Mouse (Mus musculus): ENCODE results near the gene Dab2ip. TPM values are rescaled to one million over a fixed set of nuclear protein-coding genes. Genes with fewer than 3 reads are reported as not detected.
A peak's percentile ranks its signal among the peaks of the same experiment; 100 is the strongest.

Gene Dab2ip
- polyA plus RNA-seq, 1 experiment from 2014 or later, result 66.6 TPM

GRCm38 (mm10) chr2:35619532-35619931 is 61.5 kb downstream of the Dab2ip start:
- no peaks in the 10 kb centered on the region for H3K9me3 ChIP-seq
- peaks cover 55% of the 10 kb centered on the region for H3K4me1 ChIP-seq
- H3K36me3 ChIP-seq, result no peaks in the 10 kb centered on the region
- WGBS, result 46% methylated on average over 2 of the region's 2 CpGs
- H3K9ac ChIP-seq (replicated peaks), result no peak overlapping the region
- H3K4me3 ChIP-seq, result no peak overlapping the region
- no peak for ATAC-seq (replicated peaks)
- no peaks in the 10 kb centered on the region for H3K27me3 ChIP-seq
- H3K27ac ChIP-seq (replicated peaks), result no peak overlapping the region
- H3K4me2 ChIP-seq (replicated peaks), result no peak overlapping the region

DNA sequence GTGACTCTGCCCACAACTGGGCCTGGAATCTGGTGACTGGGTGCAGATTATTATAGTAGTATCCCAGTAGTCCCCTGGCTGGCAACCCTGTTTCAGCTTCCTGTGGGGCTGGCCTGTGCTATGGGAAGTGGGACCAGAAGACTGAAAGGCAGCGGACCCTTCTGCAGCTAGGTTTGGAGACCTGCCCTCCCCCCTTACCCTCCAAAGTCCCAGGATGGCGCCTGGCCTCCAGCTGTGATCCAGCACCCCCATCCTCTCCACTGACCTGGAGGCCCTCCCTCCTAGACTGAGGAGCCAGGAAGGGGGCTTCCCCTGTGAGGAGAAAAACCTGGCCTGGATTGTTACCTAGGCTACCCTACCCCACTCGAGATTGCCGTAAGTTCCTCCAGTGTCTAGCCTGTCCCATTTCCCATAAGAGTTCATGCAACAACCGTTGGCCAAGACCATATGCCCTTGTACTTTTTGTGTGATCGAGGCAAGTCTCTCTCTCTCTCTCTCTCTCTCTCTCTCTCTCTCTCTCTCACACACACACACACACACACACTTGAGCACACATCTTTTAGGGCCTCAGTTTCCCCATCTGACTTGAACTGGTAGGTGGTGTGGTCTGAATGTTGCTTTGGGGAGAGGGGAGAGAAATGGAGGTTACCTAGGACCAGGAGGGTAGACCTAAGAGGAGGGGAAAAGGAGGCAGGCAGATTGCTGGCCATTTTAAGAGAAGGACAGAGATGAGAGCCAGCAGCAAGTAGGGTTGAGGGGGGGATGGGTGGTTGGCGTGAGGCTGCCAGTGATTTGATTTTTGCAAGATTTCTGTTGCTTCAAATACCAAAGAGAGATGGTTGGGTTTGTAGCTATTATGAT is 62.5 kb downstream of the Dab2ip start:
- H3K9ac ChIP-seq (replicated peaks), result no peak overlapping the region
- H3K4me3 ChIP-seq, result no peak overlapping the region
- H3K27me3 ChIP-seq, result no peaks in the 10 kb centered on the region
- no peak overlapping the region for H3K27ac ChIP-seq (replicated peaks)
- H3K9me3 ChIP-seq, result no peaks in the 10 kb centered on the region
- no peak overlapping the region; the same call in 1 of the 2 replicates for H3K4me2 ChIP-seq (replicated peaks)
- 0 out of 2 replicates have a peak, but pooled peaks have one; percentile 46 for ATAC-seq (replicated peaks)
- peaks cover 57% of the 10 kb centered on the region for H3K4me1 ChIP-seq
- 20% methylated on average over 7 of the region's 7 CpGs for WGBS
- H3K36me3 ChIP-seq, result no peaks in the 10 kb centered on the region

DNA sequence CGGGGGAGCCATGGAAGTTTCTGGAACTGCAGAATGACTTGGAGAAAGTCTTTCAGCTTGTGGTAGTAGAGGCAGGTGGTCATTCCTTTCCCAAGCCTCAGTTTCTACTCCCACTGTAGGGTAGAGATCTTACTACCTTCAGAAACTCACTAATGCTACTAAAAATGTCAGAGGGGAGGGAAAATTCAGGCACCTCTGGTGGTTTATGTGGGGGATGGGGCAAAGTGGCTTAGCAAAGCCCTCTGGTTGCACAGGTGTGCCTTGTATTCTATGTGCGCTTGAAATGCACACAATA is 63.1 kb downstream of the Dab2ip start:
- Histone ChIP-seq H3K9me3 (no peaks in the 10 kb centered on the region), H3K36me3 (no peaks in the 10 kb centered on the region), H3K4me2 (replicated peaks) (no peak overlapping the region; the same call in 1 of the 2 replicates), H3K9ac (replicated peaks) (no peak overlapping the region), H3K4me1 (peaks cover 61% of the 10 kb centered on the region), H3K4me3 (no peak overlapping the region), H3K27ac (replicated peaks) (no peak overlapping the region), H3K27me3 (no peaks in the 10 kb centered on the region)
- 82% methylated on average over 2 of the region's 2 CpGs for WGBS
- no peak for ATAC-seq (replicated peaks)

- Histone ChIP-seq H3K9ac (replicated peaks) (peak overlapping the region; percentile 63), H3K4me1 (peaks cover 66% of the 10 kb centered on the region), H3K27ac (replicated peaks) (no peak overlapping the region), H3K9me3 (no peaks in the 10 kb centered on the region), H3K36me3 (no peaks in the 10 kb centered on the region), H3K4me2 (replicated peaks) (peak overlapping the region; percentile 94), H3K4me3 (peak overlapping the region; percentile 60), H3K27me3 (no peaks in the 10 kb centered on the region)
- 2% methylated on average over 38 of the region's 41 CpGs for WGBS
- peak; percentile 78 for ATAC-seq (replicated peaks)
Observed at GRCm38 (mm10) chr2:35621796-35622195, 63.7 kb downstream of the Dab2ip start.

GRCm38 (mm10) chr2:35622261-35623103 is 64.4 kb downstream of the Dab2ip start:
- no peak for ATAC-seq (replicated peaks)
- peak overlapping the region; percentile 94 for H3K4me2 ChIP-seq (replicated peaks)
- no peaks in the 10 kb centered on the region for H3K9me3 ChIP-seq
- peak overlapping the region; percentile 60 for H3K4me3 ChIP-seq
- no peaks in the 10 kb centered on the region for H3K27me3 ChIP-seq
- 0 out of 2 replicates have a peak overlapping the region, but pooled peaks have one; percentile 2 for H3K27ac ChIP-seq (replicated peaks)
- H3K4me1 ChIP-seq, result peaks cover 72% of the 10 kb centered on the region
- H3K9ac ChIP-seq (replicated peaks), result peak overlapping the region; percentile 63
- H3K36me3 ChIP-seq, result no peaks in the 10 kb centered on the region
- 5% methylated on average over 20 of the region's 20 CpGs for WGBS

DNA sequence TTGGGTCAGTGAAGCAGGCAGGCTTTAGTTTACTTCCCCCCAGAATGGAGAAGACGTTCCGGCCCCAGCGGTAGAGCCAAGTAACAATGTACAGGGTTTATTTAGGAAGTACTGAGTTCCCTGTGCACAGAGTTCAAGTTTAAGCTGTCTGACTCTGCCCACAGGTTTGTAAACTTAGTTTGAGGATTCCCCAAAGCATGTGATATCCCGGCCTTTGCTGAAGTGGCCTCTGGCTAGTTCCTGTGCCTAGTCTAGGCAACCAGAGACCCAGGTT is 65.0 kb downstream of the Dab2ip start:
- ATAC-seq (replicated peaks), result no peak
- Histone ChIP-seq H3K9me3 (no peaks in the 10 kb centered on the region), H3K4me2 (replicated peaks) (peak overlapping the region; percentile 94), H3K4me3 (peak overlapping the region; percentile 60; the same call in 1 of the 2 replicates), H3K27ac (replicated peaks) (0 out of 2 replicates have a peak overlapping the region, but pooled peaks have one; percentile 2), H3K9ac (replicated peaks) (no peak overlapping the region), H3K4me1 (peaks cover 78% of the 10 kb centered on the region), H3K27me3 (no peaks in the 10 kb centered on the region), H3K36me3 (no peaks in the 10 kb centered on the region)
- 43% methylated on average over 4 of the region's 4 CpGs for WGBS

- Histone ChIP-seq H3K27me3 (no peaks in the 10 kb centered on the region), H3K27ac (replicated peaks) (no peak overlapping the region), H3K36me3 (no peaks in the 10 kb centered on the region), H3K4me3 (no peak overlapping the region), H3K4me2 (replicated peaks) (peak overlapping the region; percentile 94; the same call in 1 of the 2 replicates), H3K9me3 (no peaks in the 10 kb centered on the region), H3K4me1 (peaks cover 83% of the 10 kb centered on the region), H3K9ac (replicated peaks) (no peak overlapping the region)
- 34% methylated on average over 12 of the region's 12 CpGs for WGBS
- ATAC-seq (replicated peaks), result no peak
Observed at GRCm38 (mm10) chr2:35623431-35624148, 65.5 kb downstream of the Dab2ip start.

DNA sequence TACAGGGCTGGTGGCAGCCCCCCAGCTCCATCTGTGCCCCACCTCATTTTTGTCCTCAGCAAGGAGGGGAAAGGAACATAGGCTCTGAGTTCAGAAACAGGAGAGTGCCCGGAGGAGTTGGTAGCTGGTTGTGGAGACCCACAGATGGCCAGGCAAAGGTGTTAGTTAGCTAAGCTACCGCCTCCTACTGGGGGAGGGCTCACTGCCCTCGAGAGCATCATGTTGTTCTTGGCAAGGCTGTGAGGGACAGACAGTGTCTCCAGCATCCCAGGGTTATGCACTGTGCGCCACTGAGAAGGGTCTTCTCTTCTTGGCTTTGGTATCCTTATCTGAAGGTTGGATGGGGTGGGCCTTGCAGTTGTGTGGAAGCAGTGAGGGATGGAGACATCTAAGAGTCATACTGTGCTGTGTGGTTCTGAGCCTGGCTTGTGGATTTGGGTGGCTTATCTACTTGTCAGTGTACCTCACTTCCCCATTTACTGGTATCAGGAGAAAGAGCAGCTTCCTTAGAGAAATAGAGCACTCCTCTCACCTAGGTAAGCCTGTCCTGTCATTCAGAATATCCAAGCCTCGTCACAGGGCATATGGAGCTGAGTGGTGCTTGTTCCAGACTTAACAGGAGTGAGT is 66.4 kb downstream of the Dab2ip start:
- H3K9ac ChIP-seq (replicated peaks), result no peak overlapping the region
- H3K36me3 ChIP-seq, result no peaks in the 10 kb centered on the region
- H3K4me1 ChIP-seq, result peaks cover 80% of the 10 kb centered on the region
- H3K4me2 ChIP-seq (replicated peaks), result no peak overlapping the region
- H3K9me3 ChIP-seq, result no peaks in the 10 kb centered on the region
- H3K27me3 ChIP-seq, result no peaks in the 10 kb centered on the region
- H3K4me3 ChIP-seq, result no peak overlapping the region
- H3K27ac ChIP-seq (replicated peaks), result no peak overlapping the region
- 58% methylated on average over 5 of the region's 5 CpGs for WGBS
- ATAC-seq (replicated peaks), result no peak

DNA sequence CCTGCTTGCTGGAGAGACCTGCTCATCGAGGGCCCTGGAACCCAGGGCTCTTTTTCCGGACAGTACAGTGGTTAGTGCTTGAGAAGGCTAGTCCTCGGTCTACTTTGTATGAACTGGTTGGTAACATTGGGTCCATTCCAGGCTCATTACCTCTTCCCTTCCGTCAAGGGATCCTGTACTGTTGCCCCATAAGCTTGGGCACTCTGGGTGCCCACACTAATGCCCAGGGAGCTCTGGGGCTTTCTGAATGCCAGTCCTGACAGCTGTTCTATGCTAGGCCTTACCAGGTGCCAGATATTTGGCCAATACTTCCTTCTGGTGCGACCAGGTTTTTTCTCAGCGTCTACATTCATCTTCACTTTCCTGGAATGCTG is 66.9 kb downstream of the Dab2ip start:
- Histone ChIP-seq H3K27me3 (no peaks in the 10 kb centered on the region), H3K27ac (replicated peaks) (no peak overlapping the region), H3K36me3 (no peaks in the 10 kb centered on the region), H3K9ac (replicated peaks) (no peak overlapping the region), H3K4me3 (no peak overlapping the region), H3K9me3 (no peaks in the 10 kb centered on the region), H3K4me2 (replicated peaks) (no peak overlapping the region), H3K4me1 (peaks cover 75% of the 10 kb centered on the region)
- ATAC-seq (replicated peaks), result no peak
- 91% methylated on average over 6 of the region's 6 CpGs for WGBS

GRCm38 (mm10) chr2:35625526-35625925 is 67.5 kb downstream of the Dab2ip start:
- H3K9ac ChIP-seq (replicated peaks), result no peak overlapping the region
- H3K27me3 ChIP-seq, result no peaks in the 10 kb centered on the region
- no peak overlapping the region for H3K27ac ChIP-seq (replicated peaks)
- ATAC-seq (replicated peaks), result no peak
- peaks cover 70% of the 10 kb centered on the region for H3K4me1 ChIP-seq
- no peaks in the 10 kb centered on the region for H3K36me3 ChIP-seq
- 81% methylated on average over 6 of the region's 6 CpGs for WGBS
- H3K4me3 ChIP-seq, result no peak overlapping the region
- no peak overlapping the region for H3K4me2 ChIP-seq (replicated peaks)
- no peaks in the 10 kb centered on the region for H3K9me3 ChIP-seq

DNA sequence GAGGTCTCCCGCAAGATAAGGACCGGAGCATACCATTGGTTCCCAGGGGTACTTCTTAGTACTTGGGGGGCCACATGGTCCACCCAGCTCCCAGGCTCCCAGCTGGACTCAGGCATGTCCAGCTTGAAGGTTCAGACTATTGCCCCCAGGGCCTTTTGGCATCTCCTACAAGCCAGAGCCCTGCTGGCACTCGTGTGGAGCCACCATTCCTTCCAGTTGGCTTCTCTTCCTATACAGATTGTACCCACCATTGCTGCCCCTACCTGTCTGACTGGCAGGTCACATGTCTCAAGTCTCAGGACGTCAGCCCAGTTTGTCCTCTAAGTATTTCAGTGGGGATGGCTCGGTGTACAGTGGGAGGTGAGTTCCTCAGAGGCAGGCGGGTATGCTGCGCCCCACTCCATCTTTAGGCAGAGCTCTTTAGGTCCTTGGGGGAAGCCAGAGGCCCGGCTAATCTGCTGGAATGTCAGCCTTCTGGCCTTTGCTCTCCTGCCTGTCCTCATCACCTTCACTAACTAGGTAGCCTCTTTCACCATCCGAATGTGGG is 68.2 kb downstream of the Dab2ip start:
- H3K9ac ChIP-seq (replicated peaks), result no peak overlapping the region
- H3K4me3 ChIP-seq, result no peak overlapping the region
- 0 out of 2 replicates have a peak overlapping the region, but pooled peaks have one; percentile 60 for H3K27ac ChIP-seq (replicated peaks)
- H3K4me2 ChIP-seq (replicated peaks), result no peak overlapping the region
- H3K9me3 ChIP-seq, result no peaks in the 10 kb centered on the region
- H3K36me3 ChIP-seq, result no peaks in the 10 kb centered on the region
- no peak for ATAC-seq (replicated peaks)
- peaks cover 64% of the 10 kb centered on the region for H3K4me1 ChIP-seq
- H3K27me3 ChIP-seq, result no peaks in the 10 kb centered on the region
- WGBS, result 72% methylated on average over 9 of the region's 9 CpGs

Measured in forebrain, embryonic 15.5 days (tissue).